Mouse (Mus musculus): ENCODE results near the gene Rab3c.

- TF ChIP-seq EP300 (IDR thresholded peaks at IDR 0.05; ENCODE audit: insufficient read depth, low read depth, low read length), result no peak
- no peak for TF ChIP-seq CTCF (IDR thresholded peaks at IDR 0.05)
These were observed 20.1 kb downstream of the Rab3c start for GRCm38 (mm10) chr13:110260649-110261048.

All from heart, adult 2 months (tissue).